Mouse (Mus musculus): Measurements from ENCODE around the gene Gpat2. TPM values are rescaled to one million over a fixed set of nuclear protein-coding genes. Genes with fewer than 3 reads are reported as not detected.
A peak's percentile ranks its signal among the peaks of the same experiment; 100 is the strongest.

Gene Gpat2
- polyA plus RNA-seq, 1 experiment from 2014 or later, result 0.07 TPM

DNA sequence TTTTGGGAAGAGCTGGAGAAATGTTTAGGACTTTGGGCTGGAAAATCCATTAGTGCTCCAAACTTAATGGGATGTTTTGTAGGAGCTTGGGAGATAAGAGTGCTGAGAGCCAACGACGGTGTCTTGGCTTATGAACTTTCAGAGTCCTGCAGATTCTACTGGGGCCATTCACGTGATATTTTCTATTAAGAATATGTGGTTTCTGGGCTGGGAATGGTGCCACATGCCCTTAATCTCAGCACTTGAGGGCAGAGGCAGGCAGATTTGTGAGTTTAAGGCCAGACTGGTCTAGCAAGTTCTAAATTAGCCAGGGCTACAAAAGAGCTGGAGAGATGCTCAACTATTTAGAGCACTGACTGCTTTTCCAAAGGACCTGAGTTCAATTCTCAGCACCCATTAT lies 34.6 kb upstream of the Gpat2 start:
- no peak overlapping the region for H3K9ac ChIP-seq (ENCODE audit: low read length)
- no peaks in the 10 kb centered on the region for H3K36me3 ChIP-seq (ENCODE audit: control insufficient read depth, insufficient read depth, low read length)
- no peak for ATAC-seq (replicated peaks; ENCODE audit: low FRiP score, low TSS enrichment, low read depth)
- DNase-seq (ENCODE audit: low spot score), result no peak
- 66% methylated on average over 3 of the region's 3 CpGs for WGBS
- H3K9me3 ChIP-seq (ENCODE audit: control insufficient read depth, low read length), result no peaks in the 10 kb centered on the region
- 0 out of 2 replicates have a peak, but pooled peaks cover 2% of the 10 kb centered on the region for H3K4me1 ChIP-seq (replicated peaks; ENCODE audit: control insufficient read depth, insufficient read depth, low read length)
- H3K4me2 ChIP-seq (ENCODE audit: low read length), result no peak overlapping the region
- no peak overlapping the region for H3K27ac ChIP-seq (ENCODE audit: low read depth)
- H3K27me3 ChIP-seq (replicated peaks; ENCODE audit: control insufficient read depth, insufficient read depth, low read length), result no peaks in the 10 kb centered on the region
- H3K4me3 ChIP-seq (ENCODE audit: low read depth, low read length), result no peak overlapping the region

- H3K4me1 ChIP-seq (replicated peaks; ENCODE audit: control insufficient read depth, insufficient read depth, low read length), result 0 out of 2 replicates have a peak, but pooled peaks cover 2% of the 10 kb centered on the region
- no peak overlapping the region for H3K4me2 ChIP-seq (ENCODE audit: low read length)
- ATAC-seq (replicated peaks; ENCODE audit: low FRiP score, low TSS enrichment, low read depth) (no peak), DNase-seq (ENCODE audit: low spot score) (no peak)
- H3K9me3 ChIP-seq (ENCODE audit: control insufficient read depth, low read length), result no peaks in the 10 kb centered on the region
- no peaks in the 10 kb centered on the region for H3K36me3 ChIP-seq (ENCODE audit: control insufficient read depth, insufficient read depth, low read length)
- H3K27me3 ChIP-seq (replicated peaks; ENCODE audit: control insufficient read depth, insufficient read depth, low read length), result no peaks in the 10 kb centered on the region
- H3K4me3 ChIP-seq (ENCODE audit: low read depth, low read length), result no peak overlapping the region
- H3K27ac ChIP-seq (ENCODE audit: low read depth), result no peak overlapping the region
- WGBS, result 64% methylated on average over 4 of the region's 4 CpGs
- H3K9ac ChIP-seq (ENCODE audit: low read length), result no peak overlapping the region
These were observed 34.2 kb upstream of the Gpat2 start for GRCm38 (mm10) chr2:127390846-127391245.

DNA sequence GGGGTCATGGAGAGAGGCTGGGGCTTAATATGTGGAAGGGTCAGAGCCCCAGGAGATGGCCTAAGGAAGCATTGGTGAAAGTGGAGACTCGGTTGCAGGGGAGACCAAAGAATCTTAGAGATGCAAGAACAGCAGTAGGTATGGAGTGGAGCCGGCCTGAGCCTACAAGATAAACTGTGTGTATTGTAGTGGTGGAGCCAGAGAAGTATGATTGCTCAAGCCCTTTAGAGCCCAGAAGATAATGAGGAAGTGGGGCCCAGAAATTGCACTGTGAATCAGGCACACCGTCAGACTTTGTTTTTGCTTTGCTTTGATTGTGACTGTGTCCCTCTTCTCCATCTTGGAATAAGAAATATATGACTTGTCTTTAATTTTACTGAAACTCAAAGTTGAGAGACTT lies 33.7 kb upstream of the Gpat2 start:
- ATAC-seq (replicated peaks; ENCODE audit: low FRiP score, low TSS enrichment, low read depth), result no peak
- 56% methylated on average over 3 of the region's 3 CpGs for WGBS
- no peak overlapping the region for H3K4me2 ChIP-seq (ENCODE audit: low read length)
- no peak overlapping the region for H3K9ac ChIP-seq (ENCODE audit: low read length)
- no peaks in the 10 kb centered on the region for H3K27me3 ChIP-seq (replicated peaks; ENCODE audit: control insufficient read depth, insufficient read depth, low read length)
- H3K4me3 ChIP-seq (ENCODE audit: low read depth, low read length), result no peak overlapping the region
- H3K4me1 ChIP-seq (replicated peaks; ENCODE audit: control insufficient read depth, insufficient read depth, low read length), result 0 out of 2 replicates have a peak, but pooled peaks cover 2% of the 10 kb centered on the region
- H3K27ac ChIP-seq (ENCODE audit: low read depth), result no peak overlapping the region
- no peaks in the 10 kb centered on the region for H3K9me3 ChIP-seq (ENCODE audit: control insufficient read depth, low read length)
- no peak for DNase-seq (ENCODE audit: low spot score)
- no peaks in the 10 kb centered on the region for H3K36me3 ChIP-seq (ENCODE audit: control insufficient read depth, insufficient read depth, low read length)

DNA sequence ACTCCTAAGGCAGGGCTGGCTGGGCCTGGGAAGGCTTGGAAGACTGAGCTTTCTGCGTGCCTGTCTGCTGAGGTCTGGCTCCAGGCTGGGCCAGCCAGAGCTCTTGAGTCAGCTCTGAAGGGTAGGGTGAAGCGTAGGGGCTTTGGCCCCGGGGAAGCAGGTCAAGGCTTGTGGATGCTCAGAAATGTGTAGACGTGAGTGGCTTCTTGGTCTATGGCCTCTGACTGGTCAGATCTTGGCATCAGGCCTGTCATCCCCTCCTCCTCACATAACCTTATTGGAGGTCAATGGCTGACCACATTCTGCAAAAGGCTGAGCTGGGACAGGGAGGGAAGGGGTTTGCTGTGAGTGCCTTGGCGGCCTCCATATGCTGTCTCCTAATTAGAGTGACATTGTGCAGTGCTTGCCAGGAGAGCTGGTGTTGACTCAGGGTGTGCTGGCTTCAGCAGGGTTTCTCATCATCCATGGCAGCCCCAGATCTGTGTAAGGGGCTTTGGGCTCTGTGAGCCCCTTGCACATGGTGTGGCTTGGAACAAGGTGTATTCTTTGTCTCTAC lies 30.3 kb upstream of the Gpat2 start:
- peak; percentile 23; the same call in 1 of the 2 replicates for ATAC-seq (replicated peaks; ENCODE audit: low FRiP score, low TSS enrichment, low read depth)
- no peak for DNase-seq (ENCODE audit: low spot score)
- H3K4me1 ChIP-seq (replicated peaks; ENCODE audit: control insufficient read depth, insufficient read depth, low read length), result 0 out of 2 replicates have a peak, but pooled peaks cover 2% of the 10 kb centered on the region
- no peaks in the 10 kb centered on the region for H3K36me3 ChIP-seq (ENCODE audit: control insufficient read depth, insufficient read depth, low read length)
- WGBS, result 70% methylated on average over 5 of the region's 5 CpGs
- H3K4me3 ChIP-seq (ENCODE audit: low read depth, low read length), result no peak overlapping the region
- no peak overlapping the region for H3K27ac ChIP-seq (ENCODE audit: low read depth)
- H3K9me3 ChIP-seq (ENCODE audit: control insufficient read depth, low read length), result no peaks in the 10 kb centered on the region
- H3K4me2 ChIP-seq (ENCODE audit: low read length), result no peak overlapping the region
- H3K27me3 ChIP-seq (replicated peaks; ENCODE audit: control insufficient read depth, insufficient read depth, low read length), result no peaks in the 10 kb centered on the region
- H3K9ac ChIP-seq (ENCODE audit: low read length), result no peak overlapping the region

- ATAC-seq (replicated peaks; ENCODE audit: low FRiP score, low TSS enrichment, low read depth) (no peak), DNase-seq (ENCODE audit: low spot score) (no peak)
- no peak overlapping the region for H3K4me3 ChIP-seq (ENCODE audit: low read depth, low read length)
- 86% methylated on average over 7 of the region's 7 CpGs for WGBS
- no peaks in the 10 kb centered on the region for H3K27me3 ChIP-seq (replicated peaks; ENCODE audit: control insufficient read depth, insufficient read depth, low read length)
- H3K9ac ChIP-seq (ENCODE audit: low read length), result no peak overlapping the region
- H3K36me3 ChIP-seq (ENCODE audit: control insufficient read depth, insufficient read depth, low read length), result no peaks in the 10 kb centered on the region
- H3K9me3 ChIP-seq (ENCODE audit: control insufficient read depth, low read length), result no peaks in the 10 kb centered on the region
- no peak overlapping the region for H3K27ac ChIP-seq (ENCODE audit: low read depth)
- H3K4me2 ChIP-seq (ENCODE audit: low read length), result no peak overlapping the region
- H3K4me1 ChIP-seq (replicated peaks; ENCODE audit: control insufficient read depth, insufficient read depth, low read length), result no peaks in the 10 kb centered on the region
These were observed 26.3 kb upstream of the Gpat2 start for GRCm38 (mm10) chr2:127398738-127399137.

- ATAC-seq (replicated peaks; ENCODE audit: low FRiP score, low TSS enrichment, low read depth), result no peak
- WGBS, result 55% methylated on average over 6 of the region's 6 CpGs
- H3K36me3 ChIP-seq (ENCODE audit: control insufficient read depth, insufficient read depth, low read length), result no peaks in the 10 kb centered on the region
These were observed 13.9 kb upstream of the Gpat2 start for GRCm38 (mm10) chr2:127411126-127411525.

DNA sequence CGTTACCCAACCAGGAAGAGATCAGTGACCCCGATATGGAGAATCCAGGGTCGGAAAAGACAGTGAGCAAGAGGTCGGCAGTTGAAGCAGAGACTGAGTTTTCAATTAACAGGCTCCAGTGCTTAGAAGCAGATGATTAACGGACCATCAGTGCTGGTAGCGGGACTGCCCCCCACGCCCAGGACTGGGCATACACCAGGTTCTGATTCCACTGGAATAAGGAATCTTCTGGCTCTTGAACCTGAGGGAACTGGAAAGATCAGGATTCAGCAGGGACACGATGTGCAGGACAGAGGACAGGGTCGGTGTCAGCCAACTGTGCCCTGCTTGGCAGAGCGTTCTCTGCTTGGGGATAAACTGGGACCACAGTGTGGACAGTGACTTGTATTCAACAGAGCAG lies 9.2 kb upstream of the Gpat2 start:
- Histone ChIP-seq H3K4me1 (replicated peaks; ENCODE audit: control insufficient read depth, insufficient read depth, low read length) (no peaks in the 10 kb centered on the region), H3K36me3 (ENCODE audit: control insufficient read depth, insufficient read depth, low read length) (no peaks in the 10 kb centered on the region), H3K27me3 (replicated peaks; ENCODE audit: control insufficient read depth, insufficient read depth, low read length) (no peaks in the 10 kb centered on the region), H3K4me2 (ENCODE audit: low read length) (no peak overlapping the region), H3K9ac (ENCODE audit: low read length) (no peak overlapping the region), H3K9me3 (ENCODE audit: control insufficient read depth, low read length) (no peaks in the 10 kb centered on the region), H3K4me3 (ENCODE audit: low read depth, low read length) (no peak overlapping the region), H3K27ac (ENCODE audit: low read depth) (no peak overlapping the region)
- DNase-seq (ENCODE audit: low spot score) (no peak), ATAC-seq (replicated peaks; ENCODE audit: low FRiP score, low TSS enrichment, low read depth) (no peak)
- WGBS, result 51% methylated on average over 10 of the region's 10 CpGs

More at GRCm38 (mm10) chr2:127411126-127411525, 13.9 kb upstream of the Gpat2 start:
- no peak overlapping the region for H3K9ac ChIP-seq (ENCODE audit: low read length)
- H3K4me1 ChIP-seq (replicated peaks; ENCODE audit: control insufficient read depth, insufficient read depth, low read length), result no peaks in the 10 kb centered on the region
- no peaks in the 10 kb centered on the region for H3K27me3 ChIP-seq (replicated peaks; ENCODE audit: control insufficient read depth, insufficient read depth, low read length)
- no peak for DNase-seq (ENCODE audit: low spot score)
- H3K4me3 ChIP-seq (ENCODE audit: low read depth, low read length), result no peak overlapping the region
- no peak overlapping the region for H3K4me2 ChIP-seq (ENCODE audit: low read length)
- no peaks in the 10 kb centered on the region for H3K9me3 ChIP-seq (ENCODE audit: control insufficient read depth, low read length)
- no peak overlapping the region for H3K27ac ChIP-seq (ENCODE audit: low read depth)

DNA sequence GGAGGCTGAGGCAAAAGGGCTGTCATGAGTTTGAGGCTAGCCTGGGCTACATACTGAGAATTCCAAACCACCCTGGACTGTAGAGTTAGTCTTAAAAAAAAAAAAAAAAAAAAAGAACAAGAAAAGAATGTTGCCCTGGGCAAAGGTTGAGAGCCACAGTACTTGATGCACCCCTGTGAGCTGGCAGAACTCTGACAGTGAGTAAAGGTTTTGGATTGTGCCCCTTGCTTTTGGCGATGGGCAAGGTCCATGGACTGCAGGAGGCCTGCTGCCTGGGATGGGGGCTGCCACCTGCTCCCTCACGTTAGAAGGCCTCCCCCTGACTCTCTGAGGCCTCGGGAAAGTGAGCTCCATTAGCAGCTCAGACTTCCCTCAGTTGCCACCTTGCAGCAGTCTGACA lies 8.3 kb upstream of the Gpat2 start:
- Histone ChIP-seq H3K4me1 (replicated peaks; ENCODE audit: control insufficient read depth, insufficient read depth, low read length) (no peaks in the 10 kb centered on the region), H3K36me3 (ENCODE audit: control insufficient read depth, insufficient read depth, low read length) (no peaks in the 10 kb centered on the region), H3K27me3 (replicated peaks; ENCODE audit: control insufficient read depth, insufficient read depth, low read length) (no peaks in the 10 kb centered on the region), H3K4me3 (ENCODE audit: low read depth, low read length) (no peak overlapping the region), H3K27ac (ENCODE audit: low read depth) (no peak overlapping the region), H3K9me3 (ENCODE audit: control insufficient read depth, low read length) (no peaks in the 10 kb centered on the region), H3K4me2 (ENCODE audit: low read length) (no peak overlapping the region), H3K9ac (ENCODE audit: low read length) (no peak overlapping the region)
- ATAC-seq (replicated peaks; ENCODE audit: low FRiP score, low TSS enrichment, low read depth) (no peak), DNase-seq (ENCODE audit: low spot score) (no peak)
- whole genome bisulfite sequencing, result 75% methylated on average over 3 of the region's 3 CpGs

DNA sequence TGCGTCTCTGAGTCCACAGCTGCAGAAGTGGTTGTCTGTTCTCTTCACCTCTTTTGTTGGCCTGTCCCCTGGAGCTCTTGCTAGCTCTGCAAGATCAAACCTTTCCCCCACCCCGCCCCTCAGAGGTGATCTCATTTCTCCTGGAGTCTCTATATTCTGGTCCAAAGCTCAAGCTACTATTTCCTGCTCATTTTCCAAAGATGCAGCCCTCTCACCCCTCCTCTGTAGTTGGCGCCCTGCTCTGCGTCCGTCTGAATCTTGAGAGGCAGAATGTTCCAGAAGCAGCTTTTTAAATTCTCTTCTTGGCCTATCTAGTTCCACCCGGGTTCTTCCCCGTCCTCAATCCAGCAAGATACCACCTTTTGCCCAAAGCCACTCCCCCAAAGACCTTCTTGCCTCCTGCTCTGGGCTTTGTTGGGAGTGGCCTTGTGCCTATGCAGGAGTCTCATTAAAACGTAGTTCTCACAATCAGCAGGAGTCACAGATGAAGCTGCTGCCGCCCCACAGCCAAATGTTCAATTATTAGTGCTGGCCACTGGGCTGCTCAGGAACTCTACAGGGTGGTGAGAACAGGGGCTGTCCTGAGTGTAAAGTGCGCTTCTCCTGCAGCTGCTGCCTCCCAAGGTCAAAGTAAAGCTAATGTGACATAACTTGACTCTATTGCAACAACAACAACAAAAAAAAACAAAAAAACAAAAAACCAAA lies 6.6 kb upstream of the Gpat2 start:
- 61% methylated on average over 10 of the region's 10 CpGs for WGBS
- no peak overlapping the region for H3K27ac ChIP-seq (ENCODE audit: low read depth)
- no peak for ATAC-seq (replicated peaks; ENCODE audit: low FRiP score, low TSS enrichment, low read depth)

More for the DNA sequence above, 6.6 kb upstream of the Gpat2 start:
- Histone ChIP-seq H3K9me3 (ENCODE audit: control insufficient read depth, low read length) (no peaks in the 10 kb centered on the region), H3K36me3 (ENCODE audit: control insufficient read depth, insufficient read depth, low read length) (no peaks in the 10 kb centered on the region), H3K4me1 (replicated peaks; ENCODE audit: control insufficient read depth, insufficient read depth, low read length) (no peaks in the 10 kb centered on the region), H3K4me2 (ENCODE audit: low read length) (no peak overlapping the region), H3K4me3 (ENCODE audit: low read depth, low read length) (no peak overlapping the region), H3K9ac (ENCODE audit: low read length) (no peak overlapping the region), H3K27me3 (replicated peaks; ENCODE audit: control insufficient read depth, insufficient read depth, low read length) (no peaks in the 10 kb centered on the region)
- no peak for DNase-seq (ENCODE audit: low spot score)

All from intestine, embryonic 14.5 days (tissue).